Mouse (Mus musculus) liver, embryonic 14.5 days (tissue): ENCODE data around the gene Pex26.

ENCODE experiments used
- CTCF ChIP-seq: IDR thresholded peaks from 2 replicates; pipeline ENCODE4 v1.5.1; 2016; ENCODE audit warnings: antibody characterized with exemption, low read depth, control low read depth
- EP300 ChIP-seq: IDR thresholded peaks from 2 replicates; pipeline ENCODE4 v1.6.1; 2016; ENCODE audit warnings: antibody characterized with exemption, low read depth

GRCm38 (mm10) chr6:121219406-121219805 is 35.9 kb downstream of the Pex26 start:
- TF ChIP-seq CTCF (no peak), EP300 (no peak)
